Mouse (Mus musculus) neural tube, embryonic 14.5 days (tissue): Measurements from ENCODE around the gene Olfr545. TPM values are rescaled to one million over a fixed set of nuclear protein-coding genes. Genes with fewer than 3 reads are reported as not detected.

Experiments used
- ATAC-seq: fragments of 200-750 bp; cut with Nextera tagmentation; 2 replicates; pipeline ENCODE4 v1.8.0; 2017; ENCODE audit warnings: low read depth, mild to moderate bottlenecking, moderate TSS enrichment, moderate library complexity
- H3K27ac ChIP-seq: fragments of 300-500 bp; sonication (generic); 2 replicates; pipeline ENCODE4 v1.5.1; 2014; ENCODE audit warnings: low read depth, mild to moderate bottlenecking, control low read depth, low read length, moderate library complexity, mixed read lengths
- H3K27me3 ChIP-seq: fragments of 300-500 bp; sonication (generic); 2 replicates; pipeline ENCODE4 v1.6.1; 2014; ENCODE audit warnings: low read length; ENCODE audit not compliant: control insufficient read depth, insufficient read depth
- H3K36me3 ChIP-seq: fragments of 300-500 bp; sonication (generic); 2 replicates; pipeline ENCODE4 v1.6.1; 2014; ENCODE audit warnings: low read length, mixed read lengths; ENCODE audit not compliant: control insufficient read depth, insufficient read depth
- H3K4me1 ChIP-seq: fragments of 300-500 bp; sonication (generic); 2 replicates; pipeline ENCODE4 v1.6.1; 2014; ENCODE audit warnings: low read length; ENCODE audit not compliant: control insufficient read depth, insufficient read depth
- H3K4me2 ChIP-seq: fragments of 300-500 bp; sonication (generic); 2 replicates; pipeline ENCODE4 v1.6.1; 2014; ENCODE audit warnings: mild to moderate bottlenecking, low read depth, low read length, control low read depth
- H3K4me3 ChIP-seq: fragments of 300-500 bp; sonication (generic); 2 replicates; pipeline ENCODE4 v1.5.1; 2014; ENCODE audit warnings: low read depth, low read length, control low read depth, mixed read lengths
- H3K9ac ChIP-seq: fragments of 300-500 bp; sonication (generic); replicated peaks from 2 replicates; pipeline ENCODE4 v1.6.1; 2014; ENCODE audit warnings: low read depth, mild to moderate bottlenecking, control low read depth, low read length, mixed read lengths
- H3K9me3 ChIP-seq: fragments of 300-500 bp; sonication (generic); 2 replicates; pipeline ENCODE4 v1.6.1; 2016; ENCODE audit warnings: low read length; ENCODE audit not compliant: control insufficient read depth
- WGBS: fragments of 180-500 bp; shearing (Covaris S2); extraction: QIAGEN DNeasy Blood & Tissue Kit; methylation state at CpG from one replicate; pipeline ENCODE4 v1.1.7; 2014; 5-methylcytosine and 5-hydroxymethylcytosine counted together
- polyA plus RNA-seq: library from polyadenylated mRNA; unstranded; fragments of >200 nt; fragmentation: Nextera tagmentation; extraction: Ambion mirVana; gene quantifications from 2 replicates; pipeline ENCODE4 v1.2.1, GENCODE M21; 2014

The Olfr545 gene
- polyA plus RNA-seq, 1 experiment from 2014 or later = 0.37 TPM

- no peaks in the 10 kb centered on the region for H3K36me3 ChIP-seq
- H3K4me1 ChIP-seq = no peaks in the 10 kb centered on the region
- no peak overlapping the region for H3K4me3 ChIP-seq
- no peak for ATAC-seq
- no peaks in the 10 kb centered on the region for H3K9me3 ChIP-seq
- 94% methylated on average over 2 of the region's 2 CpGs for WGBS
- no peaks in the 10 kb centered on the region for H3K27me3 ChIP-seq
- no peak overlapping the region for H3K27ac ChIP-seq
- H3K9ac ChIP-seq = no peak overlapping the region
- H3K4me2 ChIP-seq = no peak overlapping the region
These were observed 15.7 kb downstream of the Olfr545 start for GRCm38 (mm10) chr7:102483665-102484064.

- H3K36me3 ChIP-seq = no peaks in the 10 kb centered on the region
- 98% methylated on average over 4 of the region's 4 CpGs for WGBS
- H3K27ac ChIP-seq = no peak within 1 kb of the TSS
- no peak for ATAC-seq
- H3K9ac ChIP-seq = no peak within 1 kb of the TSS
- H3K27me3 ChIP-seq = no peaks in the 10 kb centered on the region
- no peaks in the 10 kb centered on the region for H3K9me3 ChIP-seq
- H3K4me1 ChIP-seq = no peaks in the 10 kb centered on the region
- H3K4me3 ChIP-seq = no peak within 1 kb of the TSS
- H3K4me2 ChIP-seq = no peak within 1 kb of the TSS
These were observed 17.8 kb downstream of the Olfr545 start, which contains the start of gene Olfr543 for GRCm38 (mm10) chr7:102481579-102481978. Gene Olfr543 (minus strand): TSS chr7:102481679.

DNA sequence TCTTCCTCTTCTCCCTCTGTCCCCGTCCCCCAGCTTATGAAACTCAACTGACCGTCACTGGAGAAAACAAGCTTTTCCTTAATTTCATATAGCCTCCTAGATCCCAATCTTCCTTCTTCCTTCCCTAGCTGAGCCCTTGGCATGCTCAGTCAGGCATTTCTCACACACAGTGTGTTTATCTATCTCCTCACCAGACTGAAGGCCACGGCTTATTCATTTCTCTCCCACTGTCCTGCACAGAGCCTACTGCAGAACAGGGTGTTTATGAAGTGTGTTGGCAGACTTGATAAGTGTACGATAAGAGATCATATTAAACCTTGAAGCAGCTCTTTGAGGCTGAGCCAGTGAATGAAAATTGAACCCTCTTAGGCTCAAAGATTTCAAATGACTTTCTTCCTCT lies 18.6 kb downstream of the Olfr545 start:
- H3K9me3 ChIP-seq = no peaks in the 10 kb centered on the region
- no peaks in the 10 kb centered on the region for H3K4me1 ChIP-seq
- H3K4me3 ChIP-seq = no peak overlapping the region
- H3K27me3 ChIP-seq = no peaks in the 10 kb centered on the region
- WGBS = 96% methylated on average over 4 of the region's 4 CpGs
- no peaks in the 10 kb centered on the region for H3K36me3 ChIP-seq
- H3K27ac ChIP-seq = no peak overlapping the region
- H3K4me2 ChIP-seq = no peak overlapping the region
- no peak for ATAC-seq
- no peak overlapping the region for H3K9ac ChIP-seq

DNA sequence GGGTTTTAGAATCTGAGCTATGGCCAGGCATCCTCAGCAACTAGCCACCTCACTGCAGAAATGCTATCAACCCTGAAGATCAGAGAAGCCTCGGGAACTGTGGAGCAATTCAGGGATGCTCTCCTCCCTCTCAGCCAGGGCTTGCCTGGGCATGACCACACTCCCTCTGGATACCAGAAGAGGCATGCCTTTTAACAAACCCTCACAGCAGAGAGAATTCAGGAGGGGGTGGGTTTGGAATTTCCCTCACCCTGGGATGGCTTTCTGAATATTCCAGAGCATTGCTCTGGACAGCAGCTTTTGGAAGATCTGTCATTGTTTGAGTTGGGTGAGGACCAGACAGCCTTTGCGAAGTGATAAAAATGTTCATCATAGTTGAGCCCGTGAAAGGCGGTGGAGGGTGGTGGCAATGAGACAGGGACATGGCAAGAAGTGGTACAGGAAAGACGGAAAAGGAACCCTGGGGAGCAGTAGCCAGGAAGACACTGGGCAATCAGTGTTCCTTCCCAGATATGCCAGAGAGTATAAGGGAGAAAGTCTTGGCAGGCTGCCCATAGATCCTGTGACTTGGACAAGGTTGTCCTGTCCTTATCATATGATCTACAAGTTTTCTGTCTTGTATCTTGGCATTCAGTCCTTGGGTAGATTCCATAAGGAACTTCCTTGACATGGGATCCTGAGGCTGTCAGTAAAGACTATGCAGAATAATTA lies 19.9 kb downstream of the Olfr545 start:
- H3K9me3 ChIP-seq = no peaks in the 10 kb centered on the region
- H3K4me3 ChIP-seq = no peak overlapping the region
- no peaks in the 10 kb centered on the region for H3K4me1 ChIP-seq
- H3K36me3 ChIP-seq = no peaks in the 10 kb centered on the region
- no peak overlapping the region for H3K4me2 ChIP-seq
- WGBS = 68% methylated on average over 5 of the region's 5 CpGs
- no peaks in the 10 kb centered on the region for H3K27me3 ChIP-seq
- H3K9ac ChIP-seq = no peak overlapping the region
- no peak overlapping the region for H3K27ac ChIP-seq
- ATAC-seq = no peak

DNA sequence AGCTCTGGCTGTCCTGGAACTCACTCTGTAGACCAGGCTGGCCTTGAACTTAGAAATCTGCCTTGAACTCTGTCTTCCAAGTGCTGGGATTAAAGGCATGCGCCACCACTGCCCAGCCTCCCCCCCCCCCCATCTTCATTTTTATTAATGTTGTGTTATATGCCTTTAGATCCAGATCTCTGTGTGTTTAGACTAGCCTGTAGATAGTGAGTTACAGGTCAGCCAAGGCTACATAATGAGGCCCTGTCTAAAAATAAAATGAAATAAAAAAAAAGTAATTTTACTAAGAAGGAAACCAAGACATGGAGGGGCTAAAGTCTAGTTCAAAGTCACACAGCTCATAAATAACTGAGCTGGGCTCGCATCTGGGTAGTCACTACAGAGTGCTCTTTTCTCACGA lies 20.4 kb downstream of the Olfr545 start:
- 77% methylated on average over 3 of the region's 3 CpGs for WGBS
- no peak for ATAC-seq

DNA sequence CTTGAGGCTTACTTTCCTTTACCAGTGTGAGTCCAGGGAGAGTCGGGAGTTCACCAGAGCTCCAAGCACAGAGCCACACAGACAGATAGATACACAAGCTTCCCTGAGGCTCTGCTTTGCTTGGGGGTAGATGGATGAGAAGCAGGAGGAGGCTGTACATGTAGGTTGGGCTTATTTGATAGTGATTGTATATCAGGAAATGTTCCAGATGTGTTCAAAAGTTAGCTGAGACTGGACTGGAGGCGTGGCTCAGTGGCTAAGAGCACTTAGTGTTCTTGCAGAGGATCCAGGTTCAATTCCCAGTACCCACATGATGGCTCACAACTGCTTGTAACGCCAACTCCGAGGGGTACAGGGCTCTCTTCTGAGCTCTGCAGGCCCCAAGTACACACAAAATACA lies 20.9 kb downstream of the Olfr545 start:
- WGBS = 89% methylated on average over 4 of the region's 4 CpGs
- no peak overlapping the region for H3K4me2 ChIP-seq
- no peak for ATAC-seq
- no peak overlapping the region for H3K9ac ChIP-seq
- H3K27me3 ChIP-seq = no peaks in the 10 kb centered on the region
- no peaks in the 10 kb centered on the region for H3K4me1 ChIP-seq
- H3K36me3 ChIP-seq = no peaks in the 10 kb centered on the region
- no peaks in the 10 kb centered on the region for H3K9me3 ChIP-seq
- H3K27ac ChIP-seq = no peak overlapping the region
- H3K4me3 ChIP-seq = no peak overlapping the region

More for the DNA sequence above, 20.4 kb downstream of the Olfr545 start:
- Histone ChIP-seq H3K9ac (no peak overlapping the region), H3K4me1 (no peaks in the 10 kb centered on the region), H3K27ac (no peak overlapping the region), H3K9me3 (no peaks in the 10 kb centered on the region), H3K4me3 (no peak overlapping the region), H3K36me3 (no peaks in the 10 kb centered on the region), H3K27me3 (no peaks in the 10 kb centered on the region), H3K4me2 (no peak overlapping the region)

- no peaks in the 10 kb centered on the region for H3K4me1 ChIP-seq
- no peaks in the 10 kb centered on the region for H3K36me3 ChIP-seq
- WGBS = 80% methylated on average over 11 of the region's 11 CpGs
- no peaks in the 10 kb centered on the region for H3K9me3 ChIP-seq
- ATAC-seq = no peak
- no peak overlapping the region for H3K4me2 ChIP-seq
- no peak overlapping the region for H3K27ac ChIP-seq
- H3K9ac ChIP-seq = no peak overlapping the region
- no peaks in the 10 kb centered on the region for H3K27me3 ChIP-seq
- no peak overlapping the region for H3K4me3 ChIP-seq
These were observed 22.0 kb downstream of the Olfr545 start for GRCm38 (mm10) chr7:102477377-102477776.

DNA sequence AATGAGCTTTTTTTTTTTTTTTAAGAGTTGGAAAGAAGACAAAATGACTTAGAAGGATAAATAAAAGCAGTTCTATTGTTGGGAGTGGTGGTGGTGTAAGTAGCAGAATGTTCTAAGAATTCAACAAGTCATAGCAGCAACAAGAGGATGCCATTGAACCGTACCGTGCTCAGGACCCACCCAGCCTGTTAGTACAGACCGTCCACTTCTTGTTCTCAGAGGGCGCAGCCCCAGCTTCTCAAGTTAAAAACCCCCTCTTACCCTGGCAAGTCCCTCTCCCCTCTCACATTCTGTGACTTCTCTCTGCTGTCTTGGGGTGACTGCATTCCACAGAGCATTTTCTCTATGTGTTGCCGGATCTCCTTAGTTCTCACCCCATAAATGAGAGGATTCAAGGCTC lies 22.8 kb downstream of the Olfr545 start:
- Histone ChIP-seq H3K9ac (no peak overlapping the region), H3K4me2 (no peak overlapping the region), H3K36me3 (no peaks in the 10 kb centered on the region), H3K27me3 (no peaks in the 10 kb centered on the region), H3K4me3 (no peak overlapping the region), H3K4me1 (no peaks in the 10 kb centered on the region), H3K27ac (no peak overlapping the region), H3K9me3 (no peaks in the 10 kb centered on the region)
- 99% methylated on average over 5 of the region's 5 CpGs for WGBS
- ATAC-seq = no peak

DNA sequence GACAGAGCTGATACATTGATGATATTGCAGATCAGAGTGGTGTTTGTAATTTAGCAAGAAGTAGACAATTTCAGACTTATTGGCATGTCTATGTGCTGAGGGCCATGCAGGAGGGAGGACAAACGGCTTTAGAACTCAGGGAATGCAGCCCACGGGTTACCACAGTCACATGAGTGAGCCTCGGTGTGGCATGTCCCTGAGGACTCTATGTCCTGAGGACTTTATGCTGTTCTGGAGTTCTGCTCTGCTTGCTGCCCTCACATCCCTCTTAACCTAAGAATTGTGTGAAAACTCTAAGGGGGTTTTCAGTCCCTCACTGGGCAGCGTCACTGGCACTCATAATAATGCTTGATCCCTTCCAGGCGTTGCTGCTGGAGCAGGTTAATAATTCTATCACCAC lies 26.7 kb downstream of the Olfr545 start:
- no peak overlapping the region for H3K27ac ChIP-seq
- H3K27me3 ChIP-seq = no peaks in the 10 kb centered on the region
- ATAC-seq = no peak
- WGBS = 70% methylated on average over 5 of the region's 5 CpGs
- H3K9me3 ChIP-seq = no peaks in the 10 kb centered on the region
- peaks cover 8% of the 10 kb centered on the region for H3K36me3 ChIP-seq
- no peak overlapping the region for H3K4me2 ChIP-seq
- H3K9ac ChIP-seq = no peak overlapping the region
- no peaks in the 10 kb centered on the region for H3K4me1 ChIP-seq
- no peak overlapping the region for H3K4me3 ChIP-seq
